Mouse (Mus musculus): Measurements from ENCODE around the gene Zfp105.

Zfp105 gene

DNA sequence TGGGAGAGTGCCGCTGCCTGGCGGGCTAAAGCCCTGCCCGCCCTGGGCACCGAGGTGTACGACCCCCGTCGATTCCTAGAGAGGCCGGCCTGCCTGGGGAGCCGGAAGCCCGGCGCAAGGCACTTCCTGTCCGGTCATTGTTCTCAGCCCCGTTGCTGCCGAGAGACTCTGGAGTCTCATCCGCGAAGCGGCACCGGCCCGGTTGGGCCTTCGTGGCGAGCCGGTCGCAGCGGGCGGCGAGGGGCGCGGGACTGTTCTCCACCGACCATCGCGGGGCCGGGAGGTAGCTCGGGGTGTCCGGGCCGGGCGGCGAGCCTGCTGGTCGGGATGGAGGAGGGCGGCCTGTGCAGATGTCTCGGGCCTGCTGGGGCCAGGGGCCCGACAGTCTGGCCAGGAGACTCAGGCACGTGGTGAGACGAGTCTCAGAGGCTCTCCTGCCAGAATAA is at the start of gene Zfp105:
TSS of gene Zfp105 (plus strand) at position 137 of the 446 bp plus-strand sequence.
- DNase-seq (ENCODE audit: low spot score) = peak; percentile 61

DNA sequence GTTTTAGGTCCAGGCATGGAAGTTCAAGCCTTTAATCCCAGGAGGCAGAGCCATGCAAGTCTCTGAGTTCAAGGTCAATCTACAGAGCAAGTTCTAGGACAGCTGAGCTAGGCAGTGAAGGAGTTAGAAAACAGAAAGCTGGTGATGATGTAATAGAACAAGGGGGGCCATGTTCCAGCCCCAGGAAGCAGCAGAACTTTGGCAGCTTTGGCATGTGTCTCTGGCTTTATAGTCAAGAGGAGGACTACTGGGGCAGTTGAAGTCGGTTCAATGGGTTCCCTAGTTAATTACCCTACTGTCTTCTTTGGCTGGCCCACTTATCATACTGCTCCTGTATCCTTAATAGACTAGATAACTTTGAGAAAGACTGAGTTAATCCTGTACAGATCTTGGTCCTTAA is 48.2 kb upstream of the Zfp105 start:
- no peak for DNase-seq (ENCODE audit: low spot score)

DNA sequence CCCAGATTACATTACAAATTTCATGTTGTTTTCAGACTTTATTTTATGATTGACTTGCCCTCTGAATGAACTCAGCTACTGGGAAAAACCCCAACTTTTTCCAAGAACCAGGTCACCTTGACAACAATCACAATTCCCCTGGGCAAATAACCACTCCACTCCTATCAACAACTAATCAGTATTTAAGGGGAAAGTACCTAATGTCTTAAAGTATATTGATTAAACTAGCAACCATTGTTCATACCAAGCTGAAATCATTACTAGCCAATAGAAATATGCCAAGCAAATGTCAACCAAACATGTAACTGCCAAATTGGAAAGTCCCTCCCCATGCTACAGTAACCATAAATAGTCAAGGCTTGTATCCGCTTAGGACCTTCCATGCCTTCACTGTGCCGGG is 47.7 kb upstream of the Zfp105 start:
- DNase-seq (ENCODE audit: low spot score) = no peak

DNA sequence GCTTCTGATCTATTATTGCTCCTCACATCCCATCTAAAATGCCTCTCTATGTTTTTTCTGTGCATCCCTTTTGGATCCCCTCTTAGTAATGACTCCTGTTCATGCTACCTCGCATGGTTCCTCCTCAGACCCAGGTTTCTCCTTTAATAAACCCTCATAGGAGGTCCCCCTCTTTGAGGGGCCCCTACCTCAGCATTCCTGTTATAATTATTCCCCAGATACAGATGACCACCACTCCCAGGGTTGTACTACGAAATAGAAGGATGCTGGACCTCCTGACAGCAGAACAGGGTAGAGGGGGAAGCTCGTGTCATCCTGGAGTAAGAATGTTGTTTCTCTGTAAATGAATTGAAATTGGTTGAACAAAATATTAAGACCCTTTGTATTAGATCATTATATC is 37.5 kb upstream of the Zfp105 start, which contains the start of gene Zkscan7:
TSS of gene Zkscan7 (plus strand) at position 301 of the 400 bp plus-strand sequence.
- DNase-seq (ENCODE audit: low spot score) = no peak

DNA sequence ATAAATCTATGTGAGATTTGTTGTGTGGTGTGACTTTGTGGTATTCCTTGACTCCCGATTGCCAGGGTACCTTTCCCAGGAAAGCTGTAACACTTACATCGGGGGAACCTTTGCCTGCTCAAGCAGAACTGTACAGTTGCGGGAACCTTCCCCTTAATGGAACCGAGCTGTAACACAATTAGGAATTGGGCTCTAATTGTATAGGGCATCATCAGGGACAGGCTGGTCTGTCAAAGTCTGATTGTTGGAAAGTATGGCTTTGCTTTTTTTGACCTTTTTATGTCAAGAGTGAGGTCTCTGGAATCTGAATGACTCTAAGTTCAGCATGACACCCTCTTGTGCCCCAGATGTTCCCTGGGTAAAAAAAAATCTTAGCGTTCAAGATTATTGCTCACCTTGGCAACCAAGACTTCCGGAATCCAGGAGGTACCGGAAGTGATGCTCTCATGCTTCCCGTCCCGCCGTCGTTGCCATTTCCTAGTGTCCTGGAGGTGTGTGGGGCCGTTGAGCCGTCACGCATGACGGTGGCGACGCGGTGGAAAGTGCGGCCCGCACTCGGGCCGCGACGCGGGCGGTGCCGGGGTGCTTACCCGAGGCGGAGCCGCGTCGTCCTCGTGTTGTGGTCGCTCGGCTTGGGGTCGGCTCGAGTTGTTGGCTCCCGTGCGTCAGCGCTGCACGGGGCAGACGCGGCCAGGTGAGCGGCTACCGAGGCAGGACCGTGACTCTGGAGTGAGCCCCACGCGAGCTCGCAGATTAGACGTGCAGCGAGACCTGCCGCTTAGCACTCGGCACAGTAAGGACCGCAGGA is 36.3 kb upstream of the Zfp105 start:
- peak; percentile 61 for DNase-seq (ENCODE audit: low spot score)

DNA sequence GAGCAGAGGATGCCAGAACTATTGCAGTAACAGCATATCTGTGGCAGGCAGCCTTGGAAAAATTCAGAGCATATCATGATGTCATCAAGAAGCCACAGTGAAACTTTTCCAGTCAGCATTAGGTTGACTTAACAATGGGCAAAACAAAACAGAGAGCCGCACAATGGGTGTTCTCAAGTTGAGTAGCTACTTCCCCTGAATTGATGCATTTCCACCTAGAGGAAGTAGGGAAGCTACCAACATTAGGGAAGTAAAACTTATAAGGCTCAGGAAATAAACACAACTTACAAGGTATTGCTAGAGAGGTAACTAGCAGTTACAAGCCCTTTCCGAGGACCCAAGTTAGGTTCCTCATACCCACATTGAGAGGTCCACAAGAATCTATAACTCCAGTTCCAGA is 21.8 kb upstream of the Zfp105 start:
- no peak for DNase-seq (ENCODE audit: low spot score)

DNA sequence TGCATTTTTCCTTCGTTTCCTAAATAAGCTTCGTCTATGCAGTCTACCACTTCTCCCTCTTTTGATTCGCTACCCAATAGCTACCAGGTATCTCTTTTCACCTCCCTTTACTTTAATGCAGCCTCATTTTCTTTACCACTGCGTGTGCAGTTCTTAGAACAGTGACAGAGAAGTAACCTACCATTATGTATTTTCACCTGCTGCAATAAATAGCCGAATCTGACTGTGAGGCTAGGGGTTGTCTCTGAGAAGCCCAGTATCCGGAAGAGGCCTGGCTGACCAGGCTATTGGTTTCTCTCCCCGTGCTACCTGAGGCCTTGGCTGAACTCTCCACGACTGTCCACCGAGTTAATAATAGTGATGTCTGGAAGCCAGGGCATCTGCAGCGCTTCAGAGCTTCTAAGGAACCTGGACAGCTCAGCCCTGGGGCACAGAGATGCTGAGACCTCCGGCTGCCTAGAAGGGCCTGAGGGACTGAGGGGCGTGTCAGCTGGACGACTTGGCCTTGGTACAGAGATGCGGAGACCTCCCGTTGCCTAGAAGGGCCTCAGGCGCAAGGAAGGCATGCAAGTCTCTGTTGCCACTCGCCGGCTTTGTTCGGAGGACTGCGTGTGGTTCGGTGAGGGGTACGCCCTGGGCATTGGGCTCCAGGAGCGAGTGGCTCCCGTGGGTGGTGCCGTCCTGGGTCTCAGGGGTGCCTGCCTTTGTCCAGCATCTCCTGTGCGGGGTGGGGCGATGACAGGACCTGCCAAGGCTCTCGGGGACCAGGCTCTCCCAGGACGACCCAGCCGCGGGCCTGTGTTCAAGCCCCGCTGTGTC is 19.9 kb upstream of the Zfp105 start:
- DNase-seq (ENCODE audit: low spot score) = peak; percentile 47

DNA sequence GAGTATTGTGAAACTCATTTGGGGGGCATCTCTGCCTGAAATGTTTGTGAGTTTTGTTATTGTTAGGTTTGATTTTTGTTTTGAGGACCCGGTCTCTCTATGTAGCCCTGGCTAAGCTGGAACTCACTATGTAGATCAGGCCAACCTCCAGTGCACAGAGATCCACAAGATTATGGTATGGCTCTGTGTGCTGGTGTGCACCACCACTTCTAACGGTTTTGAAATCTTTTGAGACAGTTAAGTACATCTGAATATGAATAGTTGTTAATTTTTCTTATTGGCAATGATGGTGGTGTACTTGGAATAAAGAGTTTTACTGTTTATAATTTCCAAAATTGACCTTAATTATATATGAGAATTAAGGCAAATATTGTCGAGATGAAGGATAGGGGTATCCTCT is 436 bp upstream of the Zfp105 start:
- DNase-seq (ENCODE audit: low spot score) = no peak

DNA sequence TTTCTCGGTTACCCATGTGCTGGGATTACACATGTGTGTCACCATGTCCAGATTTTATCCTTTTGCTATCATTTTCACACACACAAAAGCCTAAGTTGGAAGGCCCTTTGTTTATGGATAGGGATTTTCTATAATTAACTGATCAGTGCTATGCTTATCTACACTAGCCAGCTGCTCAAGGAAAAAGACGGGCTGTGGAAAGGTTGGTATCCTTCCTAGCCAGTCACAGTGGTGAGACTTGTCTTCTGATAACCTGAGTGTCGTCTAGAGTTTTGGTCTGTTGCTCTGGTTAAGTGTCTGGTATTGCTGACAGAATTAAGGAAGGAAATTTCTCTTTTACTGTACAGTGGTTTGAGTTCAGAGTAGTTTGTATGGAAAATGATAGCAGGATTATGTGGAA is 6.0 kb downstream of the Zfp105 start:
- no peak for DNase-seq (ENCODE audit: low spot score)

DNA sequence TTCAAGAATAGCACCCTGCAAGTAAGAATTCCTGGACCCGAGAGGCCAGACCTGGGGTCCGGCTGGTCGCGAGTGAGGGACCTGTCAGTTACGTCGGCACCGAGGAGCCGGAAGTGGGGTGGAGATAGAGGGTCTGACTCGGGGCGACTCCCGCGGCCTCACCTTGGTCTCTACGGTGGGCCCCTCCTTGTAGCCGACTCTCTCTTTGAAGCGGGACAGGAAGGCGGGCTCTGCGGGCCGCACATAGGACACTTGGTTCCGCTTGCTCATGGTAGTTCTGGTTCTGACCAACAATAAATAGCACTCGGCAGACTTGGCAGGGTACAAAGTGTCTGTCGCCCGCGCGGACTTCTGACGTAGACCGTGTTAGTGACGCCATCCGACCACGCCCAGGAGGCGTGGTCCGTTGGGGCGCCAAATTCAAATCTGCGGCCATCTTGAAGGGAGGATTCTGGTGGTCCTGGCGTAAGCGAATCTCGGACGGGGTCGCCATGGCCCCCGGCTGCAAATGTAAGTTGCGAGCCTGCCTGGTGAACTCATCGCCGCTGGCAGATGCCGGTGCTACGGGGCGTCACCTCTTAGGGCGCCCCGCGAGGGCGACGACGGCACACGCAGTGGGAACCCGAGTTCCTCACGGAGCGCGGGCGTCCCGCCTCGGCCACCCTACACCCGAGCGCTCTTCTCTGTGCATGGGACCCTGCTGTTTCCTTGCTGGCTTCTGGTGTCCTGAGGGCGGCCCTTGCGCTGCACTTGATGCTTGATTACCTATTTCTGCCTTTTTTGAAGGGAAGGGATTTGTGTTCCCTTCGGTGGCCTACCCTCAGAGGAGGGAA is 28.0 kb downstream of the Zfp105 start, which contains the start of the genes 1110059G10Rik and Kif15:
TSS of gene 1110059G10Rik (minus strand) at position 358 of the 833 bp plus-strand sequence.
TSS of gene Kif15 (plus strand) at position 404 of the 833 bp plus-strand sequence.
- DNase-seq (ENCODE audit: low spot score) = peak; percentile 94
